Mouse (Mus musculus) small intestine, adult 2 months (tissue): ENCODE data around the gene Baiap2l1. TPM values are rescaled to one million over a fixed set of nuclear protein-coding genes. Genes with fewer than 3 reads are reported as not detected.

ENCODE experiments used
- H3K27ac ChIP-seq: fragments of 200-500 bp; 2 replicates; pipeline ENCODE4 v1.5.1; 2012; ENCODE audit warnings: low read depth, low read length, control low read depth, inconsistent platforms; ENCODE audit not compliant: insufficient read depth
- H3K27me3 ChIP-seq: fragments of 200-500 bp; 2 replicates; pipeline ENCODE4 v1.6.1; 2012; ENCODE audit warnings: mild to moderate bottlenecking, moderate library complexity, low read length, inconsistent platforms; ENCODE audit not compliant: control insufficient read depth, insufficient read depth
- H3K36me3 ChIP-seq: fragments of 200-500 bp; 2 replicates; pipeline ENCODE4 v1.6.1; 2012; ENCODE audit warnings: mild to moderate bottlenecking, low read length, control low read depth, inconsistent platforms; ENCODE audit not compliant: control insufficient read depth, insufficient read depth
- H3K4me1 ChIP-seq: fragments of 200-500 bp; 2 replicates; pipeline ENCODE4 v1.6.1; 2012; ENCODE audit warnings: low read length, inconsistent platforms, mixed read lengths; ENCODE audit not compliant: control insufficient read depth, insufficient read depth, insufficient read length
- H3K4me3 ChIP-seq: fragments of 200-500 bp; 2 replicates; pipeline ENCODE4 v1.5.1; 2012; ENCODE audit warnings: low read depth, mild to moderate bottlenecking, control low read depth, inconsistent platforms, low read length, moderate library complexity
- CTCF ChIP-seq: fragments of 200-500 bp; IDR thresholded peaks from 2 replicates; pipeline ENCODE4 v1.5.1; 2012; ENCODE audit warnings: low read depth, mild to moderate bottlenecking, control low read depth, inconsistent platforms, low read length, moderate library complexity, mixed read lengths; ENCODE audit not compliant: insufficient replicate concordance, insufficient read length; ENCODE audit errors: extremely low read depth
- POLR2A ChIP-seq: fragments of 200-500 bp; IDR thresholded peaks from 2 replicates; pipeline ENCODE4 v1.6.1; 2012; ENCODE audit warnings: low read depth, mild to moderate bottlenecking, control low read depth, inconsistent platforms, low read length, moderate library complexity
- WGBS: fragments of 180-500 bp; shearing (Covaris S2); methylation state at CpG from one replicate; pipeline ENCODE4 v1.1.7; 2018; 5-methylcytosine and 5-hydroxymethylcytosine counted together
- polyA plus RNA-seq: library from polyadenylated mRNA; depleted of rRNA; stranded (reverse); fragments of >200 nt; gene quantifications from 2 replicates; pipeline ENCODE4 v1.2.3, GENCODE M21; 2012

Gene Baiap2l1
- polyA plus RNA-seq, 1 experiment: 49.1 TPM

- Histone ChIP-seq H3K4me3 (no peak overlapping the region), H3K27ac (peak overlapping the region; percentile 51; the same call in 1 of the 2 replicates), H3K36me3 (0 out of 2 replicates have a peak, but pooled peaks cover 2% of the 10 kb centered on the region), H3K4me1 (peaks cover 5% of the 10 kb centered on the region), H3K27me3 (no peaks in the 10 kb centered on the region)
- TF ChIP-seq POLR2A (no peak), CTCF (no peak)
- WGBS: 75% methylated on average over 2 of the region's 2 CpGs
Observed at GRCm38 (mm10) chr5:144303071-144303470, 54.8 kb downstream of the Baiap2l1 start.

- Histone ChIP-seq H3K27ac (peak overlapping the region; percentile 96), H3K36me3 (peaks cover 5% of the 10 kb centered on the region; the same call in 1 of the 2 replicates), H3K4me1 (peaks cover 16% of the 10 kb centered on the region), H3K27me3 (no peaks in the 10 kb centered on the region), H3K4me3 (no peak overlapping the region)
- 25% methylated on average over 7 of the region's 7 CpGs for WGBS
- no peak for TF ChIP-seq CTCF
- no peak for TF ChIP-seq POLR2A
Observed at GRCm38 (mm10) chr5:144296090-144296604, 61.8 kb downstream of the Baiap2l1 start.

- Histone ChIP-seq H3K4me1 (peaks cover 16% of the 10 kb centered on the region), H3K36me3 (peaks cover 5% of the 10 kb centered on the region; the same call in 1 of the 2 replicates), H3K27me3 (no peaks in the 10 kb centered on the region), H3K27ac (peak overlapping the region; percentile 61), H3K4me3 (no peak overlapping the region)
- 46% methylated on average over 1 of the region's 1 CpGs for WGBS
- TF ChIP-seq CTCF (no peak), POLR2A (no peak)
Observed at GRCm38 (mm10) chr5:144295357-144295756, 62.6 kb downstream of the Baiap2l1 start.

DNA sequence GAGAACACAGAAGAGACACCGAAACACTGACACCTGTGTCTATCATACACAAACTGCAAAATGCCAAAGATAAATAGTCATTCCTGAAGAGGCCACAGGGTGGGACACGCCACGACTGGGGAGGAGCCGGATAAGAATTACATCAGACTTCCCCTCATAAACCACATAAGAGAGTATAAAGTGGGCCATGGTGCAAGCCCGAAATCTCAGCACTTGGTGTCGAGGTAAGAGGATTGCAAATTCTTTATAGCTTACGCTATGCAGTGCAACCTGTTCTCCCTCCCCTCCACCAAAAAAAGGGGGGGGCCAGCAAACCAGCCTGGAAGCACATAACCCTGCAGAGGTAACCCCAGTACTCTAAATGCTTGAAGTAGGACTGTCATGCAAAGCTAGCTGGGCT lies 63.0 kb downstream of the Baiap2l1 start:
- Histone ChIP-seq H3K4me1 (peaks cover 16% of the 10 kb centered on the region), H3K4me3 (no peak overlapping the region), H3K36me3 (peaks cover 5% of the 10 kb centered on the region; the same call in 1 of the 2 replicates), H3K27ac (peak overlapping the region; percentile 61), H3K27me3 (no peaks in the 10 kb centered on the region)
- WGBS: 34% methylated on average over 7 of the region's 7 CpGs
- TF ChIP-seq CTCF (no peak), POLR2A (no peak)

- H3K27ac ChIP-seq: peak overlapping the region; percentile 74
- H3K4me3 ChIP-seq: no peak overlapping the region
- 39% methylated on average over 4 of the region's 4 CpGs for WGBS
- peaks cover 9% of the 10 kb centered on the region for H3K4me1 ChIP-seq
- H3K36me3 ChIP-seq: peaks cover 15% of the 10 kb centered on the region
- no peak for TF ChIP-seq POLR2A
- TF ChIP-seq CTCF: no peak
- no peaks in the 10 kb centered on the region for H3K27me3 ChIP-seq
Observed at GRCm38 (mm10) chr5:144289769-144290440, 68.0 kb downstream of the Baiap2l1 start.

GRCm38 (mm10) chr5:144288391-144288790 lies 69.5 kb downstream of the Baiap2l1 start:
- Histone ChIP-seq H3K36me3 (peaks cover 26% of the 10 kb centered on the region), H3K4me3 (no peak overlapping the region), H3K27ac (no peak overlapping the region), H3K27me3 (no peaks in the 10 kb centered on the region), H3K4me1 (peaks cover 6% of the 10 kb centered on the region; the same call in 1 of the 2 replicates)
- TF ChIP-seq POLR2A: no peak
- TF ChIP-seq CTCF: no peak
- WGBS: 86% methylated on average over 9 of the region's 9 CpGs

DNA sequence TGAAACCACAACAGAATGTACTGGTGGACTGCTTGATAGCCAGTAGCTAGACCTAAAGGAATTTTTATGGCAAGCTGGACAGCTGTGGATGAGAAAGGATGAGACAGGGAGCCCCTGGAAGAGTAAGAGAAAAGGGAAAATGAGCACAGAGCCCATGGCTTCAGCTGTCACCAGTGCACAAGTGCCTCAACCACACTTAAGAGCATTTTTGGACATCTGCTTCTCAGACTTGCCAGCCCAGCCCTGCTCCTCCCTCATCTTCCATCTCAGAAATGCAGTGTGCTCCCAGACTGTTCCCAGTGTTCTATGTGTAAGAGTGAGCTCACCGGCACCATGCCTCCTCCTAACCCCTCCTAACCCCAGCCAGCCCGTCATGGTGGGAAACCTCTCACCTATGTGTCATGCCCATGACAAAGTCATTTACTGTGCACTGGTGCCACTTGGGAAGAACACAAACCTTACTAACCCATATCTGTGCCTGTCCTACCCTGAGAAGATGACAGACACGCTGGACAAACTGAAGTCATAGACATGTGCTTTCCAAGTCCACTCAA lies 70.6 kb downstream of the Baiap2l1 start:
- 86% methylated on average over 3 of the region's 3 CpGs for WGBS
- Histone ChIP-seq H3K4me1 (peaks cover 12% of the 10 kb centered on the region), H3K36me3 (peaks cover 31% of the 10 kb centered on the region), H3K27ac (no peak overlapping the region), H3K27me3 (no peaks in the 10 kb centered on the region), H3K4me3 (no peak overlapping the region)
- no peak for TF ChIP-seq POLR2A
- no peak for TF ChIP-seq CTCF
